In the genomic region with DNA sequence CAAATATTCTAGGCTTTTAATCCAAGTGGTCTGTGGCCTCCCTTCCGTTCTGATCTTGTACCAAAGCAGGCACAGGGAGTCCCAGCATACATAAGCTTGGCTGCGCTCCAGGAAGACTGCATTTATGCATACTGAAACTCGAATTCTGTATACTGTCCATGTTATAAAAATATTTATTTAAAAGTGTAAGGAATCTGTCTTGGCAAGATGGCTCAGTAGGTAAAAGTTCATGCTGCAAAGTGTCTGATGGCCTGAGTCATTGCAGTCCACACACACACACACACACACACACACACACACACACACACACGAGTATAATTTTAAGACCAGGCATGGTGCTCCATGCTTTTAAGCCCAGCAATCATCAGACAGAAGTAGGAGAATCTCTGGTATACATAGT, we compare ENCODE assay signal across 15 mouse cellular contexts. TPM values are rescaled to one million over a fixed set of nuclear protein-coding genes. Genes with fewer than 3 reads are reported as not detected.
A peak's percentile ranks its signal among the peaks of the same experiment; 100 is the strongest.
DNase-seq lines count a peak whose midpoint lies in the region; ATAC-seq lines count a peak whose summit lies in the region.
"Had no signal": no experiment of that assay in that cellular context is flagged by ENCODE, and none has a peak within 500 bp of the region (broad histone marks: within the 10 kb centered on the region; RNA-seq: fewer than 3 reads in every experiment).

No protein-coding gene starts in this region.

- H3K4me3 ChIP-seq in heart, embryonic 15.5 days = no peak overlapping the region
- no peak overlapping the region for H3K4me3 ChIP-seq in intestine, embryonic 15.5 days (replicated peaks)
- H3K4me3 ChIP-seq: hindbrain, embryonic 12.5 days; midbrain, embryonic 15.5 days; neural tube, embryonic 12.5 days had no signal

- 54% methylated on average over 4 of the region's 4 CpGs for WGBS in heart, embryonic 15.5 days
- WGBS in intestine, embryonic 15.5 days = 42% methylated on average over 4 of the region's 4 CpGs

- H3K9ac ChIP-seq in heart, embryonic 15.5 days = no peak overlapping the region
- H3K9ac ChIP-seq in intestine, embryonic 15.5 days = no peak overlapping the region
- H3K9ac ChIP-seq: hindbrain, embryonic 12.5 days; liver, embryonic 14.5 days; midbrain, embryonic 15.5 days; neural tube, embryonic 12.5 days had no signal

- H3K9me3 ChIP-seq in heart, embryonic 15.5 days (replicated peaks) = no peaks in the 10 kb centered on the region
- H3K9me3 ChIP-seq in intestine, embryonic 15.5 days = no peaks in the 10 kb centered on the region
- H3K9me3 ChIP-seq: hindbrain, embryonic 12.5 days; midbrain, embryonic 15.5 days; neural tube, embryonic 12.5 days had no signal

- no peaks in the 10 kb centered on the region for H3K27me3 ChIP-seq in heart, embryonic 15.5 days
- no peaks in the 10 kb centered on the region for H3K27me3 ChIP-seq in intestine, embryonic 15.5 days (replicated peaks)
- H3K27me3 ChIP-seq: hindbrain, embryonic 12.5 days; midbrain, embryonic 15.5 days; neural tube, embryonic 12.5 days had no signal

- peaks cover 42% of the 10 kb centered on the region for H3K36me3 ChIP-seq in heart, embryonic 15.5 days
- H3K36me3 ChIP-seq in intestine, embryonic 15.5 days = no peaks in the 10 kb centered on the region

- H3K27ac ChIP-seq in heart, embryonic 15.5 days = 0 out of 2 replicates have a peak overlapping the region, but pooled peaks have one; percentile 14
- H3K27ac ChIP-seq in intestine, embryonic 15.5 days = no peak overlapping the region
- H3K27ac ChIP-seq: hindbrain, embryonic 12.5 days; liver, embryonic 14.5 days; midbrain, embryonic 15.5 days; neural tube, embryonic 12.5 days had no signal

- no peak overlapping the region for H3K4me2 ChIP-seq in heart, embryonic 15.5 days
- no peak overlapping the region for H3K4me2 ChIP-seq in intestine, embryonic 15.5 days (replicated peaks)
- H3K4me2 ChIP-seq: hindbrain, embryonic 12.5 days; midbrain, embryonic 15.5 days; neural tube, embryonic 12.5 days had no signal

- H3K4me1 ChIP-seq in heart, embryonic 15.5 days (replicated peaks) = no peaks in the 10 kb centered on the region
- H3K4me1 ChIP-seq in intestine, embryonic 15.5 days (replicated peaks) = no peaks in the 10 kb centered on the region
- H3K4me1 ChIP-seq: hindbrain, embryonic 12.5 days; midbrain, embryonic 15.5 days; neural tube, embryonic 12.5 days had no signal

- no peak for ATAC-seq in heart, embryonic 15.5 days (replicated peaks; ENCODE audit: insufficient number of reproducible peaks, insufficient read depth, low FRiP score, low read depth)
- ATAC-seq in intestine, embryonic 15.5 days = peak; percentile 71
- ATAC-seq in megakaryocyte, adult 5-6 weeks (ENCODE audit: poor library complexity, severe bottlenecking) = no peak
- ATAC-seq: CD4-positive, CD25-positive, alpha-beta regulatory T cell, adult 4 months; forebrain, embryonic 14.5 days; midbrain, embryonic 15.5 days had no signal

- DNase-seq in heart, adult 8-10 months (ENCODE audit: low spot score) = no peak
- DNase-seq in right cerebral cortex, postnatal 10 days (ENCODE audit: low spot score in 2 of 2) = peak; percentile 33 to 48
- no peak for DNase-seq in right cerebral cortex, adult 18-20 months
- no peak for DNase-seq in cerebellum, postnatal 14 days
- DNase-seq: cerebellum, postnatal 36 days; kidney, adult 8-10 months had no signal

RNA-seq across cellular contexts. Expression of a gene that starts 27.6 kb away (rescaled TPM):
- polyA plus RNA-seq in heart, embryonic 15.5 days (2015; fragmentation: Nextera tagmentation; extraction: Ambion mirVana) = 18.1 and 22.2 TPM in 2 replicates
- total RNA-seq in heart, adult 8-10 months (2022) = 10 to 100 TPM; 20.7 to 25.6 (median 24.0) TPM
- 29.3 and 29.5 TPM in 2 replicates for polyA plus RNA-seq in intestine, embryonic 15.5 days (2015; fragmentation: Nextera tagmentation; extraction: Ambion mirVana)
- total RNA-seq in megakaryocyte, adult 5-6 weeks (2015) = 59.3 and 63.4 TPM in 2 replicates
- 65.0 and 70.5 TPM in 2 replicates for total RNA-seq in megakaryocyte, adult 5-6 weeks (2017)

Comparison
In these comparisons a context has a peak if more than half of its experiments do, and no peak if none do; other contexts are left out.
1. DNase-seq: peak in right cerebral cortex, postnatal 10 days (2 of 2); none in heart, adult 8-10 months (single experiment), right cerebral cortex, adult 18-20 months (single experiment) and cerebellum, postnatal 14 days (0 of 2).